Mouse (Mus musculus) E14TG2a.4 (cell line): Measurements from ENCODE around the gene Ugt2a2.
"Not testable (repeated sequence)": the region's sequence is repeated elsewhere in the genome, so short reads cannot be mapped to it uniquely, and the experiment has no call there.

Experiments used
- H3K27me3 ChIP-seq: 2 replicates; pipeline ENCODE4 v1.6.1; 2014; ENCODE audit warnings: low read length, control low read depth; ENCODE audit not compliant: insufficient read depth
- H3K36me3 ChIP-seq: 2 replicates; pipeline ENCODE4 v1.6.1; 2014; ENCODE audit warnings: low read length, control low read depth; ENCODE audit not compliant: insufficient read depth
- H3K4me1 ChIP-seq: replicated peaks from 2 replicates; pipeline ENCODE4 v1.6.1; 2014; ENCODE audit warnings: low read depth, low read length, control low read depth
- H3K4me3 ChIP-seq: replicated peaks from 2 replicates; pipeline ENCODE4 v1.5.1; 2014; ENCODE audit warnings: mild to moderate bottlenecking, low read length
- H3K9me3 ChIP-seq: 2 replicates; pipeline ENCODE4 v1.6.1; 2014; ENCODE audit warnings: low read length, control low read depth
- CTCF ChIP-seq: conservative IDR thresholded peaks from 2 replicates; pipeline ENCODE4 v1.5.1; 2014; ENCODE audit warnings: low read length
- NANOG ChIP-seq: IDR thresholded peaks from 2 replicates; pipeline ENCODE4 v1.6.1; 2014; ENCODE audit warnings: borderline replicate concordance, low read length, mixed read lengths
- POU5F1 ChIP-seq: IDR thresholded peaks from 2 replicates; pipeline ENCODE4 v1.6.1; 2014; ENCODE audit warnings: low read length, borderline replicate concordance

The Ugt2a2 gene

DNA sequence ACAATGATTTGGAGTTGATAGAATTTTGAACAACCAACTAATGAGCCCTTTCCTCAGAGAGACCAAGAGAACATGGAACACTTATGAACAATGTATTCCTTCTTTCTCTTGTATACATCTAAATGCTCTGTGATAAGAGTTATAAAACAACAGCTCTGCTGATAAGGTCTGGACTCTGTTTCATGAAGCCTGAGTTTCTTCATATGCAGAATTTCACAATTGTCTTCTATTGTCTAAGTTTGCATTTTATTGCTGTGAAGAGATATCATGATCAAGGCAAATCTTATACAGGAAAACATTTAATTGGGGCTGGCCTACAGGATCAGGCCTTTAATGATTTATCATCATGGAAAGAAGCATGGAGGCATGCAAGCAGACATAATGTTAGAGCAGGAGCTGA lies 24.4 kb downstream of the Ugt2a2 start:
- H3K9me3 ChIP-seq, result no peaks in the 10 kb centered on the region
- peaks cover 19% of the 10 kb centered on the region for H3K4me1 ChIP-seq
- TF ChIP-seq POU5F1, result no peak
- no peak for TF ChIP-seq NANOG
- TF ChIP-seq CTCF, result no peak
- H3K27me3 ChIP-seq, result no peaks in the 10 kb centered on the region
- H3K36me3 ChIP-seq, result no peaks in the 10 kb centered on the region
- no peak overlapping the region for H3K4me3 ChIP-seq

DNA sequence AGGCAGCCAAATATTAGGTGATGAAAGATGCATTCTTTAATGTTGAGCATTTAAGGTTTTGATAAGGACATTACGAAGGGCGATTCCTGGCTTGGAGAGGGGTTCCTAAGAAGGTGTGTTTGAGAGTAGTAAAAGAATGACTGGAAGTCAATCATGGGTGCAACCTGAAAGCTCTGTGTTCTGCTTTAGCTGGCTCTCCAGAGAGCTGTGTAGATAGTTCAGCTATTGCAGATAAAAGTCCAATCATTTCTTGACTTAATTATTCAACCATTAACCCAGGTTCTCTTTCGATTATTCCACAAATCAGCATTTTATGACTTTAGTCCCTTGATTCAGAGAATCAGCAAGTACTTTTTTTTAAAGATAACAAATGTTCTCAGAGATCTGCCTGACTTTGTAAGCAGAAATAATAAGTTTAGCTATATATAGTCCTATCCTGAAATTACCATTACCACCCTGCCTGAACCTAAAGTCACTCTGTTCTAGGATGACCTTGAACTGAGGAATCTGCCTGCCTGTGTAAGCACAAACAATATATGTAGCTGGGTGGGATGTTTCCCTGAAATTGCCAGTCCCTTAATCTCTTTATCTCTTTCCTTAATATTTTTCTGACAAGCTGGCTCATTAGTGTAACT lies 25.7 kb downstream of the Ugt2a2 start:
- no peak overlapping the region for H3K4me3 ChIP-seq
- H3K27me3 ChIP-seq, result no peaks in the 10 kb centered on the region
- no peaks in the 10 kb centered on the region for H3K36me3 ChIP-seq
- peaks cover 32% of the 10 kb centered on the region for H3K4me1 ChIP-seq
- TF ChIP-seq NANOG (no peak), POU5F1 (no peak), CTCF (no peak)
- no peaks in the 10 kb centered on the region for H3K9me3 ChIP-seq

DNA sequence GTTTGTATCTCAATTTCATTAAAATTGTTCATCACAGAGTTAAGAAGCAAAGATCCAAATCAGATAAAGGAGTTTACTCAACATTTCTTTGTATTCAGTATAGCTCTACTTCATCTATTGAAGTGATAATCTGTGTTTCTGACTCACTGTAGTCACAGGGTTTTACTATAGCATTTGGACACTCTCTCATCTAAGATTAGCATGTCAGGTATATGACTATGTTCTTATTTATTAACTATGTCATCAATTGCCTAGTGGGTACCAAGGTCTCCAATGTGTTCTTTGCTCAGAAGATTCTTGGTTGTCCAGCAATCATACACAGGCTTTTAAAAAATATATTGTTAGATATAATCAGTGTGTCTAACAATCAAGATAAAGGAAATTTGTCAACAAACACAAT lies 26.5 kb downstream of the Ugt2a2 start:
- Histone ChIP-seq H3K9me3 (no peaks in the 10 kb centered on the region), H3K4me1 (peaks cover 40% of the 10 kb centered on the region), H3K36me3 (no peaks in the 10 kb centered on the region), H3K27me3 (no peaks in the 10 kb centered on the region), H3K4me3 (no peak overlapping the region)
- TF ChIP-seq CTCF (no peak), NANOG (no peak), POU5F1 (no peak)

DNA sequence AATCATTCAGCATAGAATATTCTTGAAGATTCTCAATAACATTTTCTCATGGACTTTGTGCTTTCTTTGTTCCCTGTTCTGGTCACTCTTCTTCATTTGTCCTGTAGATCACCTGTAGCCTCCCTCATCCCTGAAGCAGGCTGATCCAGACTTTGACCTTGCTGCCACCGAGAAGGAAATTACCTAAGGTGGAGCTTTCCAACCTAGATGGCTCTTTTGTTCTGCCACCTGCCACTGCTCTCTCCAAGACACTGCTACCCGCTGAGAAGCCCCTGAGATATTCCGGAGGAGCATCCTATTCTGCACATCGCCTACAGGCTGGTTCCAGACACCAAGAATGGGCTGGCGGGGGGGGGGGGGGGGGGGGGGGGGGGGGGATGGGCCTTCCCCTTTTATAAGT lies 29.5 kb downstream of the Ugt2a2 start:
- peak; percentile 64 for TF ChIP-seq NANOG
- not testable (repeated sequence) for H3K36me3 ChIP-seq, H3K4me3 ChIP-seq, H3K9me3 ChIP-seq, H3K27me3 ChIP-seq
- peaks cover 34% of the 10 kb centered on the region for H3K4me1 ChIP-seq

DNA sequence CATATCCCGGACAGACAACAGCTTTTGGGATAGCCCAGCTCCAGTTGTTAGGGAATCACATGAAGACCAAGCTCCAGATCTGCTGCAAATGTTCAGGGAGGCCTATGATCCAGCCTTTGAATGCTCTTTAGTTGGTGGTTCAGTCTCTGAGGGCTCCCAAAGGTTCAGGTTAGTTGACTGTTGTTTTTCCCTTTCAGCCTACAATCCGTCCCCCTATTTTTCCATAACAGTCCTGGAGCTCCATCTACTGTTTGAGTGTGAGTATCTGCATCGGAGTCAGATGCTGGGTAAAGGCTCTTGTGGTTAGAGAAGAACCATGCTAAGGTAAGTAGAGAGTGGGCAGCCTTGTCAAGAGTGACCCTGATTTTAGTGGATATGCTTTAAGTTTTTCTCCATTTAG lies 45.8 kb downstream of the Ugt2a2 start:
- Histone ChIP-seq H3K36me3 (no peaks in the 10 kb centered on the region), H3K4me1 (no peaks in the 10 kb centered on the region), H3K4me3 (no peak overlapping the region), H3K27me3 (no peaks in the 10 kb centered on the region), H3K9me3 (peaks cover 22% of the 10 kb centered on the region; the same call in 1 of the 2 replicates)
- TF ChIP-seq NANOG (no peak), CTCF (peak; percentile 43)

DNA sequence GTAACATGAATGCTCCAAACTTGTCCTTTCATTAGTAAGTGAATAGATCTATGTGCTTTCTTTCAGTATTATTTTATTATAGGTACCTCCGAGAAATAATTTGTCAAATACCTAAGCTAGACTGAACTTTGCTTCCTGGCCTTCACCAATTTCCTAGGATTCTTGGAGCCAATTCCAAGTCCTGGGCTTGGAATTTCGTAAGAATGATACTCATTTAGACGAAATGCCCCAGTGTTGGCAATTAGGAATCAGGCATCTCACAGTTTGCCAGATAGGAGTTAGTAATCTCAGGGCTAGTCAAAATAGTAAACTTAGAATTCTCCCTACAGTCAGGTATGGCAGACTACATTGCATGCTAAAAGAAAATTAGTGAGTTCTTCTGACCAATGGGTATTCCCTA lies 56.4 kb downstream of the Ugt2a2 start:
- Histone ChIP-seq H3K9me3 (no peaks in the 10 kb centered on the region), H3K4me1 (no peaks in the 10 kb centered on the region), H3K4me3 (no peak overlapping the region), H3K27me3 (no peaks in the 10 kb centered on the region), H3K36me3 (no peaks in the 10 kb centered on the region)
- TF ChIP-seq POU5F1, result no peak

DNA sequence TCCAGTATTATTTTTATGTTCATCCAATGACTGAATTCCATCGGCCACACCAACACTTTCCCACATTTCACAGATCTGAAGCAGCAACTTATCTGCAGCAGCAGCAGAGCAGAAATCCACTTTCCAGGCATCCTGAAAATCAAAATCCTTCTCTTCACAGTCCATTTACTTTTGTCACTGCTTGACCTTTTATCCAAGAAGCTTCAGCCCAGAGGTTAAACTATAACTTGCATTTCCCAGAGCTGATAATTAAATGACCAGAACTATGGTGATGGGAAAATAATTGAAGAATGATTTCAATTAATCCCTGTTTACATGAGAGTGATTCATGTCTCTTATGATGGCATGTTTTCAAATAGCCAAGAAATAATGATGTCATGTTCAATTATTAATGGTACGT lies 58.0 kb downstream of the Ugt2a2 start, which contains the start of gene Ugt2b38:
TSS of gene Ugt2b38 (minus strand) at position 163 of the 400 bp plus-strand sequence.
- H3K4me3 ChIP-seq, result not testable (repeated sequence)

More for the DNA sequence above, 58.0 kb downstream of the Ugt2a2 start, which contains the start of gene Ugt2b38:
- H3K27me3 ChIP-seq, H3K4me1 ChIP-seq, H3K9me3 ChIP-seq, H3K36me3 ChIP-seq: not testable (repeated sequence)
